Mouse (Mus musculus) retina, postnatal 7 days (tissue): Measurements from ENCODE around the gene Cmtr1.

Experiments
- DNase-seq: peaks from one replicate; pipeline ENCODE4 v3.0.0-alpha.2; 2012; ENCODE audit warnings: low read depth, low spot score

Cmtr1 gene

GRCm38 (mm10) chr17:29669030-29669429 lies 8.6 kb downstream of the Cmtr1 start:
- DNase-seq, result no peak

- DNase-seq, result no peak
These were observed 9.5 kb downstream of the Cmtr1 start for GRCm38 (mm10) chr17:29669936-29670335.

GRCm38 (mm10) chr17:29671021-29671420 lies 10.6 kb downstream of the Cmtr1 start:
- no peak for DNase-seq

GRCm38 (mm10) chr17:29673325-29673724 lies 12.9 kb downstream of the Cmtr1 start:
- DNase-seq, result no peak

DNA sequence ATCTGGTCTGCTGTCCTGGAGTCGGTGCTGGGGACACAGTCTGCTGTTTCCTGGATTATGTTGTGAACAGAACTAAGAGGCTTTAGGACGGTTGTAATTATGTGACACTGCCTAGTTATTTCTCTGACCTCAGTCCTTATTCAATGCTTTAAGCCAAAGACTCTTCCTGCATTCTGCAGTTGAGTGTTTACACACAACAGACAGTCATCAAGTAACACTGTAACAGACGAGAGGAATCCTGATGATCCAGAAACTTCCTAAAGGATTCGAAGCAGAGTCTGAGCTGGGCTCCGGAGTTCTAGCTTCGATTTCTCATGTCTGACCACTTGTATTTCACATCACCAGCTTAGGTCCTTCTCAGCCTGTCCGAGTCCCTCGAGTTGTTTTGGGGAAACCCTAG lies 18.1 kb downstream of the Cmtr1 start:
- DNase-seq, result no peak

GRCm38 (mm10) chr17:29679038-29679767 lies 18.8 kb downstream of the Cmtr1 start:
- DNase-seq, result no peak

DNA sequence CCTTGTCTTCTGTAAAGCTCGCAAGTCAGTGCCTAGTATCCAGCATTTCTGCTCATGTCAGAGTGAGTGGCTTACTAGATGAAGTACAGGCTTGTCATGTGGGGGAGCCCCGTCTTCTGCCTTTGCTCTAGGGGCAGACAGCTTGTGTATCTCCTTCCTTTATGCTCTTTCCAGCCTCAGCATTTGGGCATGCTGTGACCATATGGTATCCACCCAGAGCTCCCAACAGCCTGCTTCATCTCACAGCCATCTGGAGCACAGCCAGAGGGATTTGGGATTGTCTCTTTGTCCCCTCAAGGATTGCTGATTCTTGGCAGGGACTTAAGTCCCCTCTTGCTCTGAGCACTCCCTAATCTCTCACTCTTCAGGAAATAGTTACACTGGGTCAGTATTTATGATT lies 19.8 kb downstream of the Cmtr1 start:
- DNase-seq, result peak; percentile 62

GRCm38 (mm10) chr17:29680921-29681320 lies 20.5 kb downstream of the Cmtr1 start:
- no peak for DNase-seq

DNA sequence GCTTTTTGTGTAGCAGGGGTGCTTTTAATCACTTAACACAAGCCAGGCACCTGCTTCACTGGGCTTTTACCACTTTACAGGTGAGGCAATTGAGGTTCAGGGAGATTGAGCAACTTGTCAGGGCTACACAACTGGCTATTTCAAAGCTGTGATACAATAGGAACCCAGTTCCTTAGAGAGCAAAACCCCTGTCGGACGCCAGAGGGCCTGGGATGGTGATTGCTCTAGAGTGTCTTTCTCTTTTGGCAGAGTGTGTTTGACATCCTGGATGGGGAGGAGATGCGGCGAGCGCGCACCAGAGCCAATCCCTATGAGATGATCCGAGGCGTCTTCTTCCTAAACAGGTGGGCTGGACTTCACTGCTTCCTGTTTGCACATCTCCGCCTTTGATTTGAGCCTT lies 21.3 kb downstream of the Cmtr1 start:
- no peak for DNase-seq

DNA sequence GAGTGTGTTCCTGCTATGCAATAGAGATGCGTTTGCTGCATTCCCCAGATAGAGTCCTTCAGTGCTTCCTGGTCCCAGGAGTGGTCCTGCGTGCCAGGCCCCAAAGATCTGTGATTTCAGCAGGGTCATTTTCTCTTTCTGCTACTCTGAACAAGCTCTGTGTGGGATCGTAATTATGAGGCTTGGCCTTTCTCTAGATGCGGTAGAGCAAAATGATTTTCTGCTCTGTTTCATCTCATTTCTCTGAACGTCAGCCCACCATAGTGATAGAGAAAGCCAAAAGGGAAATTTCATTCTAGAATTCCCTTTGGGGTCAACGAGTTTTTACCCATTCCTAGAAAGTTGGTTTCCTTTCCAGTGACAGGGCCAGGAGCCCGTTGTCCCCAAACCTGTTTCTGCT lies 21.9 kb downstream of the Cmtr1 start:
- DNase-seq, result no peak

DNA sequence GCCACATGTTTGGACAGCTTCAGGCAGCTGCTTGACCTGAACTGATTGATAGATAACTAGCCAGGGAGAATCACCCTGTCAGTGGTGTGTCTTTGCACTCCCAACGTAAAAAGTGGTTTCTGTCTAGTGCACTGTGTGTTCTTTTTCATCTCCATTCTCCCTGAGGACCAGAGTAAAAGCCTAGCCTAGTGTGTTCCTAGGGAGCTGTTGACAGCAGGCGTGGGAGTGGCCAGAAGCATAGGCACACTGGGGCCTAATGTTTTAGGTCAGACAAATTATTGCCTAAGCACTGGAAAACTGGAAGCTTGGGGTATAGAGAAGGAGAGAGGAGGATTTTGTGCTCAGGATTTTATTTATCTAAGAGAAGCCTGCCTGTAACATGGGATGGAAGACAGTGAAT lies 22.7 kb downstream of the Cmtr1 start:
- no peak for DNase-seq

- DNase-seq, result no peak
These were observed 23.9 kb downstream of the Cmtr1 start for GRCm38 (mm10) chr17:29684275-29684674.

GRCm38 (mm10) chr17:29686771-29687170 lies 26.4 kb downstream of the Cmtr1 start:
- no peak for DNase-seq

DNA sequence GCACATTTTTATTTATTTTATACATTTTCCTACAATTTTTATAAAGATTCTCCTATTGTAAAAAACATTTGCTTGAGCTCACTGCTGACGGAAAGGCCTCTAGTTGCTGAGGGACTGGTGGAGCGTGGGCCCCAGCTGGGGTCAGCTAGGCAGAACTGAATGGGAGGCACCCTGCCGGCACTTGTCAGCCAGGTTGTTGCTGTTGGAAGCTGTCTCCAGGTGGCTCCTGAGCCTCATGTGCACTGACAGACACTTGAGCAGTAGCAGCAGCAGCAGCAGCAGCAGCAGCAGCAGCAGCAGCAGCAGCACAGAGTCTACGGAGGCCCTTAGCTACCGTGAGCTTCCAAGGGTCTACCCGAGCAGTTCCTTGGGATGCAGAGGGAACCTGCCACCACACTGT lies 27.0 kb downstream of the Cmtr1 start:
- no peak for DNase-seq

DNA sequence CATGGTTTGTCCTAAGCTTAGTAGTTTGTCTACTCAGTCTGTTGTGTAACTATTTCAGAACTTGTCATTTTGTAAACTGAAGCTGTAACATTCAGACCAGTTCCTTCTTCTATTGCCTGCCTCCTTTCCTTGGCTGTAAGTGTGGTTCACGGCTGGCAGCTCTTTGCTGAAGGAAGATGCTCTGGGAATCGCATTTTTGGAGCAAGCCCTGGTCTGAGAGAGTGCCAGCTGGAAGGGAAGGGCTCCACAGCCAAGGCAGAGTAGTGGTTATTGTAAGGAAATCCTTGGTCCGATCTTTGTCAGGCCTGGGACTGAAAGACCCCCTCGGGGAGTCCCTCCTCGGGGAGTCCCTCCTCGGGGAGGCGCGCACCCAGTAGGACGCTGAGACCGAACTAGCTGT lies 28.2 kb downstream of the Cmtr1 start:
- no peak for DNase-seq

GRCm38 (mm10) chr17:29690257-29690656 lies 29.9 kb downstream of the Cmtr1 start:
- no peak for DNase-seq

GRCm38 (mm10) chr17:29692827-29693226 lies 32.4 kb downstream of the Cmtr1 start:
- no peak for DNase-seq

- no peak for DNase-seq
These were observed 33.2 kb downstream of the Cmtr1 start for GRCm38 (mm10) chr17:29693571-29693970.

- no peak for DNase-seq
These were observed 34.1 kb downstream of the Cmtr1 start for GRCm38 (mm10) chr17:29694516-29694915.

- DNase-seq, result no peak
These were observed 36.5 kb downstream of the Cmtr1 start for GRCm38 (mm10) chr17:29696940-29697339.

- no peak for DNase-seq
These were observed 38.0 kb downstream of the Cmtr1 start for GRCm38 (mm10) chr17:29698421-29698820.

DNA sequence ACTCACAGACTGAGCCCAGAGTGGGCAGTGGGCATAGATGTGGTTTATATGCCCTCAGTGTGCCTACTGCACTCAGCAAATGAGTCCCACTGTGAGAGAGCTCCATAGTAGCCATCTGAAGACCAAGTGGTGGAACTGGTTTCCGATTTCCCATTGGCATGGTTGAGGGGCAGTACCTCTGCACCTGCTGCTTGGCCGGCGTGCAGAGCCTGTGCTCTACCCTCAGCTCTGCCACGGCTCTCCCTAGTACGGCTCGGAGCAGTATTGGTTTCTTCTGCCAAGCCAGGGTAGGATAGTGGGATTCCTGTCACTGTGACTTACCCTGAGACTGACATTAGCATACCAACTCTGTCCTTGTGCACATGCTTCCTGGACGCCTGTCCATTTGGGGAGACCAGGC lies 40.2 kb downstream of the Cmtr1 start:
- no peak for DNase-seq

GRCm38 (mm10) chr17:29702938-29703710 lies 42.7 kb downstream of the Cmtr1 start:
- no peak for DNase-seq
